Mouse (Mus musculus): ENCODE results near the gene Cep295. TPM values are rescaled to one million over a fixed set of nuclear protein-coding genes. Genes with fewer than 3 reads are reported as not detected.
A peak's percentile ranks its signal among the peaks of the same experiment; 100 is the strongest.

Gene Cep295
- 9.2 and 10.2 TPM in 2 replicates for total RNA-seq (2014; rRNA removed; ENCODE audit: low replicate concordance)
- 4.2 and 4.6 TPM in 2 replicates for polyA plus RNA-seq (2015; fragmentation: Nextera tagmentation; extraction: Ambion mirVana)

DNA sequence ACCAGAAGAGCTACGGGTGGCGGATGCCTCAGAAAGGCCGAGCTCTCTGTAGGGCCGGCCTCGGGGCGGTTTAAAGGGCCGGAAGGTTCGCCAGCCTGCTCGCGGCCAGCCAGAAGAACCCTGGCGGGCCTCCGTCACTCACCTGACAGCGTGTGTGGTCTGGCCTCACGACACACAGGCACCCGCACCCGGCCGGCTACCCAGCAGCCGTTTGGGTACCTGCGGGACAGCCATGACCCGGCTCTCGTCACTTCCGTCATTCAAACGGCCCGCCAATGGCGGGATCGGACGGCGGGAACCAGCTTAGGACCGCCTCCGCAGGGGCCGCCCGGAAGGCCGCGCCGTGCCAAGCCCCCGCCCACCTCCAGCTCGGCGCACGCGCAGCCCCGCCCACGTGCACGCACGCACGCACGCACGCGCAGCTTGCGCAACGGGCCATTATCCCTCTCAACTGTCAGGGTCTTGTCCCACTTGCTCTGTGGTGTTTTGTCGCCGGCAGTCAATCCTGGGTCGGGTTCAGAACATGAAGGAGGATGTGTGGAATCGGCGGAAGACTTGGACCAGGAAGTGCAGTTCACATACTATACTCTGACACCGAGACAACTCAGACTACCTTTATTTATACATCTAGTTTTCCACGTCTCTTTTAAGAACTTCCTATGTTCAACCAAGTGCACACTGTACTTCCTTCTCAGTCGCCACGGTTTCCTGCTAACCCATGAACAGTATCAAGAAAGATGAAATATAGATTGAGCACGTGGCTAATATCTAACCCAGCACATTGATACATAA is at the start of gene Cep295:
Cep295 (minus strand) TSS at position 305 of the 792 bp plus-strand sequence.
- peak; percentile 100 for ATAC-seq (ENCODE audit: insufficient read depth, low read depth)
- WGBS, result 2% methylated on average over 60 of the region's 60 CpGs

DNA sequence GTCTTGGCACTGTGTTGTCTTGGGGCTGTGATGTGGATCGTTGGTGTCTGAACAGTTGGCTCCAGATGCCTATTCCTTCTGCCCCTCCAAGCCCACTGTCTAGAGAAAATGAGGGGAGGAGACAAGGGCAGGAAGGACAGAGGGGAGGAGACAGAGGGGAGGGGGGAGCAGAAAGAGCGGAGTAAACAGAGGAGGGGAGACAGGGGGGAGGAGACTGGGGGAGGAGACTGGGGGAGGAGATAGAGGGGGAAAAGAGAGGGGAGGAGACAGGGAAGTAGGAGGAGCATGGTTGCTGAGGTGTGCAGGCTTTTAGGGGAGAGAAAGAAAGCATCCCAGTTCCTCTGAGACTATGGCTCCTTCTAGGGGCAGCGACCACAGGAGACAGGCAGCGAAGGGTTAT is 40.0 kb upstream of the Cep295 start:
- Histone ChIP-seq H3K36me3 (replicated peaks; ENCODE audit: control insufficient read depth, insufficient read depth, low read length) (no peaks in the 10 kb centered on the region), H3K9me3 (replicated peaks; ENCODE audit: control insufficient read depth, low read length) (0 out of 2 replicates have a peak, but pooled peaks cover 6% of the 10 kb centered on the region), H3K4me1 (ENCODE audit: control insufficient read depth, insufficient read depth) (no peaks in the 10 kb centered on the region), H3K4me3 (ENCODE audit: low read depth, low read length) (no peak overlapping the region), H3K27me3 (ENCODE audit: control insufficient read depth, insufficient read depth, low read length) (no peaks in the 10 kb centered on the region), H3K27ac (ENCODE audit: low read depth) (no peak overlapping the region), H3K9ac (replicated peaks; ENCODE audit: low read depth, low read length) (no peak overlapping the region), H3K4me2 (ENCODE audit: low read depth, low read length) (no peak overlapping the region)
- DNase-seq (ENCODE audit: low spot score) (no peak), ATAC-seq (ENCODE audit: insufficient read depth, low read depth) (no peak)
- 60% methylated on average over 4 of the region's 4 CpGs for whole genome bisulfite sequencing
- TF ChIP-seq EP300 (IDR thresholded peaks at IDR 0.05; ENCODE audit: low read depth), result no peak
- TF ChIP-seq CTCF (IDR thresholded peaks at IDR 0.05; ENCODE audit: low read depth), result no peak

More for the DNA sequence above, at the start of gene Cep295:
- Histone ChIP-seq H3K9me3 (replicated peaks; ENCODE audit: control insufficient read depth, low read length) (no peaks in the 10 kb centered on the region), H3K4me1 (ENCODE audit: control insufficient read depth, insufficient read depth) (peaks cover 6% of the 10 kb centered on the region; the same call in 1 of the 2 replicates), H3K9ac (replicated peaks; ENCODE audit: low read depth, low read length) (peak within 1 kb of the TSS; percentile 75), H3K4me2 (ENCODE audit: low read depth, low read length) (peak within 1 kb of the TSS; percentile 86), H3K27ac (ENCODE audit: low read depth) (peak within 1 kb of the TSS; percentile 75), H3K4me3 (ENCODE audit: low read depth, low read length) (peak within 1 kb of the TSS; percentile 81), H3K27me3 (ENCODE audit: control insufficient read depth, insufficient read depth, low read length) (no peaks in the 10 kb centered on the region; the same call in 1 of the 2 replicates), H3K36me3 (replicated peaks; ENCODE audit: control insufficient read depth, insufficient read depth, low read length) (0 out of 2 replicates have a peak, but pooled peaks cover 6% of the 10 kb centered on the region)
- peak; percentile 90 for DNase-seq (ENCODE audit: low spot score)
- TF ChIP-seq CTCF (IDR thresholded peaks at IDR 0.05; ENCODE audit: low read depth) (no peak), EP300 (IDR thresholded peaks at IDR 0.05; ENCODE audit: low read depth) (no peak)

DNA sequence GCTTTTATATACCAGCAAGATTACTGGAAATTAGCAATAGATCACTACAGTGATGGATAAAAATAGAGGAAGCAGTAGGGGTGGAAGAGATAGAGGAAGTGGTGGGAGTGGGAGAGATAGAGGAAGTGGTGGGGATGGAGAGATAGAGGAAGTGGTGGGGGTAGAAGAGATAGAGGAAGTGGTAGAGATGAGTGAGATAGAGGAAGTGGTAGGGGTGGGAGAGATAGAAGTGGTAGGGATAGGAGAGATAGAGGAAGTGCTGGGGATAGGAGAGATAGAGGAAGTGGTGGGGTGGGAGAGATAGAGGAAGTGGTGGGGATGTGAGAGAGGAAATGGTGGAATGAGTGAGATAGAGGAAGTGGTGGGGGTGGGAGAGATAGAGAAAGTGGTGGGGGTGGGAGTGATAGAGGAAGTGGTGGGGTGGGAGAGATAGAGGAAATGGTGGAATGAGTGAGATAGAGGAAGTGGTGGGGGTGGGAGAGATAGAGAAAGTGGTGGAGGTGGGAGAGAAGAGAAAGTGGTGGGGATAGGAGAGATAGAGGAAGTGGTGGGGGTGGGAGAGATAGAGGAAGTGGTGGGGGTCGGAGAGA is 37.9 kb upstream of the Cep295 start:
- no peaks in the 10 kb centered on the region for H3K9me3 ChIP-seq (replicated peaks; ENCODE audit: control insufficient read depth, low read length)
- WGBS, result 64% methylated on average over 1 of the region's 1 CpGs
- no peaks in the 10 kb centered on the region for H3K27me3 ChIP-seq (ENCODE audit: control insufficient read depth, insufficient read depth, low read length)
- no peak overlapping the region for H3K9ac ChIP-seq (replicated peaks; ENCODE audit: low read depth, low read length)
- TF ChIP-seq CTCF (IDR thresholded peaks at IDR 0.05; ENCODE audit: low read depth) (no peak), EP300 (IDR thresholded peaks at IDR 0.05; ENCODE audit: low read depth) (no peak)
- no peaks in the 10 kb centered on the region for H3K4me1 ChIP-seq (ENCODE audit: control insufficient read depth, insufficient read depth)
- DNase-seq (ENCODE audit: low spot score) (no peak), ATAC-seq (ENCODE audit: insufficient read depth, low read depth) (no peak)
- no peak overlapping the region for H3K27ac ChIP-seq (ENCODE audit: low read depth)
- no peak overlapping the region for H3K4me3 ChIP-seq (ENCODE audit: low read depth, low read length)
- no peaks in the 10 kb centered on the region for H3K36me3 ChIP-seq (replicated peaks; ENCODE audit: control insufficient read depth, insufficient read depth, low read length)
- H3K4me2 ChIP-seq (ENCODE audit: low read depth, low read length), result no peak overlapping the region

DNA sequence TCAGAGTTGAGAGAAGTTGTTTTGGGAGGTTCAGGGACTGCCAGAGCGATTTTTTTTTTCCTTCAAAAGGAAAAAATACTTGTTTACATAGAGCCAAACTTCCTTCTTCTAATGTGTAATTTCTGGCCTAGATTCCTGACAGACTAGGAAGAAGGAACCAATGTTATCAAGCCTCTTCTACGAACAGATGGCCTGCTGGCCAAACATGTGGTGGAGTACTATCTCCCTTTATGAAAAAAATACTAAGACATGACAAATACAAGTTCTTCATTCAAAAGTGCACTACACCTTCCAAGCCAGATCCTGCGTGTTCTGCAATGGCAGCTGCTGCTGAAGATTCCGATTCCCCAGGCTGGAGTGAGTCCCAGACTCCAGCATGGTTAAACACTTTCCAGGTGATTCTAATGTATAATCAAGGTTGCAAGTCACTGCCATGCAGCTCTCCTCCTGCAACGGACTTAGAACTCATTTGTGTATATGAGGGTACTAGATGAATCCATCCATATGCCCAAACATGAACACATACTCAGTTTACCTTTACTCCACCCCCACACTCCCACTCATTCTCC is 29.6 kb upstream of the Cep295 start:
- DNase-seq (ENCODE audit: low spot score) (no peak), ATAC-seq (ENCODE audit: insufficient read depth, low read depth) (no peak)
- H3K27ac ChIP-seq (ENCODE audit: low read depth), result no peak overlapping the region
- no peak overlapping the region for H3K9ac ChIP-seq (replicated peaks; ENCODE audit: low read depth, low read length)
- H3K27me3 ChIP-seq (ENCODE audit: control insufficient read depth, insufficient read depth, low read length), result no peaks in the 10 kb centered on the region
- no peaks in the 10 kb centered on the region for H3K36me3 ChIP-seq (replicated peaks; ENCODE audit: control insufficient read depth, insufficient read depth, low read length)
- no peak overlapping the region for H3K4me3 ChIP-seq (ENCODE audit: low read depth, low read length)
- no peaks in the 10 kb centered on the region for H3K4me1 ChIP-seq (ENCODE audit: control insufficient read depth, insufficient read depth)
- TF ChIP-seq EP300 (IDR thresholded peaks at IDR 0.05; ENCODE audit: low read depth) (no peak), CTCF (IDR thresholded peaks at IDR 0.05; ENCODE audit: low read depth) (no peak)
- no peak overlapping the region for H3K4me2 ChIP-seq (ENCODE audit: low read depth, low read length)
- no peaks in the 10 kb centered on the region for H3K9me3 ChIP-seq (replicated peaks; ENCODE audit: control insufficient read depth, low read length)
- WGBS, result 63% methylated on average over 5 of the region's 5 CpGs

DNA sequence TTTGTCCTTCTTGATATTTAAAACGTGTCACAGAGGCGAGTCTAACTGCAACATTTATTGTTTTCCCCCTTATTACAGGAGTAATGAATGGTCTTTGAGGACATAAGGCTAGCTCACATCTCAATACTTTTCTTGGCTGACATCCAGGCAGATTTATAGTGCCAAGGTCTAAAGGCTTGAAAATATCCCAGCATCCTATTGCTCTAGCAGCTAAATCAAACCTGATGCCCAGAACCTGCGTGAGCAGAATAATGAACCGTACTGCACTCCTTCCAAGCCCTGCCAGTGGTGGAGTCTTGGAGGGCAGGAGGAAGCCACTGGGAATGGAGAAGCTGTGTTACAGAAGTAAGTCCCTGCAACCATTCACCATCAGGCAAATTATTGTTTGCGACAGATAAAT is 26.7 kb upstream of the Cep295 start:
- no peak for ATAC-seq (ENCODE audit: insufficient read depth, low read depth)
- no peak for DNase-seq (ENCODE audit: low spot score)
- Histone ChIP-seq H3K9me3 (replicated peaks; ENCODE audit: control insufficient read depth, low read length) (no peaks in the 10 kb centered on the region), H3K9ac (replicated peaks; ENCODE audit: low read depth, low read length) (no peak overlapping the region), H3K4me2 (ENCODE audit: low read depth, low read length) (no peak overlapping the region), H3K36me3 (replicated peaks; ENCODE audit: control insufficient read depth, insufficient read depth, low read length) (no peaks in the 10 kb centered on the region), H3K4me3 (ENCODE audit: low read depth, low read length) (no peak overlapping the region), H3K4me1 (ENCODE audit: control insufficient read depth, insufficient read depth) (no peaks in the 10 kb centered on the region), H3K27ac (ENCODE audit: low read depth) (no peak overlapping the region), H3K27me3 (ENCODE audit: control insufficient read depth, insufficient read depth, low read length) (no peaks in the 10 kb centered on the region)
- WGBS, result 76% methylated on average over 5 of the region's 5 CpGs
- TF ChIP-seq CTCF (IDR thresholded peaks at IDR 0.05; ENCODE audit: low read depth) (no peak), EP300 (IDR thresholded peaks at IDR 0.05; ENCODE audit: low read depth) (no peak)
